Comparison of ENCODE assay signal across 1 mouse cellular context in genomic region chr10:12594958-12595357, GRCm38 (mm10).
TF ChIP-seq lines count a peak whose summit lies in the region.

No protein-coding gene starts in this region.

TF ChIP-seq in CH12.LX, 34 proteins besides CTCF, POLR2A, EP300 and RAD21 (continued from another document):
- TF ChIP-seq CHD1 (IDR thresholded peaks at IDR 0.05; ENCODE audit: low read depth, low read length) (no peak), USF2 (conservative IDR thresholded peaks at IDR 0.05; ENCODE audit: low read depth, low read length) (no peak), UBTF (IDR thresholded peaks at IDR 0.05; ENCODE audit: low read depth, low read length) (no peak), ETS1 (conservative IDR thresholded peaks at IDR 0.05; ENCODE audit: low read depth, low read length) (peak; percentile 54), MAZ (IDR thresholded peaks at IDR 0.05; ENCODE audit: low read depth, low read length) (no peak), ELF1 (IDR thresholded peaks at IDR 0.05; ENCODE audit: low read depth, low read length) (no peak), POLR2AphosphoS2 (IDR thresholded peaks at IDR 0.05; ENCODE audit: low read depth, low read length) (no peak), NELFE (IDR thresholded peaks at IDR 0.05; ENCODE audit: low read depth, low read length) (no peak), TCF12 (IDR thresholded peaks at IDR 0.05; ENCODE audit: low read depth, low read length) (peak; percentile 51; the same call in 1 of the 2 replicates), E2F4 (IDR thresholded peaks at IDR 0.05; ENCODE audit: insufficient replicate concordance, low read depth, low read length) (no peak), ZKSCAN1 (IDR thresholded peaks at IDR 0.05; ENCODE audit: borderline replicate concordance, low read depth, low read length) (no peak), PAX5 (IDR thresholded peaks at IDR 0.05; ENCODE audit: low read length) (no peak), GABPA (IDR thresholded peaks at IDR 0.05; ENCODE audit: insufficient replicate concordance, low read depth, low read length) (no peak), NRF1 (IDR thresholded peaks at IDR 0.05; ENCODE audit: low read depth, low read length) (no peak)
TF ChIP-seq in CH12.LX: peak in this region for 9.
